Mouse (Mus musculus): ENCODE measurements around the gene Lrrc59.
"Not testable (repeated sequence)": the region's sequence is repeated elsewhere in the genome, so short reads cannot be mapped to it uniquely, and the experiment has no call there.

Lrrc59 gene

GRCm38 (mm10) chr11:94692502-94692901 lies 62.9 kb downstream of the Lrrc59 start:
- DNase-seq (ENCODE audit: extremely low spot score, low spot score), result not testable (repeated sequence)

All from neural tube, embryonic 10.5 days (tissue).